Mouse (Mus musculus): ENCODE results near the gene Cd4. TPM values are rescaled to one million over a fixed set of nuclear protein-coding genes. Genes with fewer than 3 reads are reported as not detected.
"Not testable (repeated sequence)": the region's sequence is repeated elsewhere in the genome, so short reads cannot be mapped to it uniquely, and the experiment has no call there.

Cd4 gene
- total RNA-seq, 2 experiments from 2014 or later = 0.37 to 0.71 TPM

- no peak for ATAC-seq (ENCODE audit: poor library complexity, severe bottlenecking)
Measured at GRCm38 (mm10) chr6:124915942-124916694, 28.1 kb upstream of the Cd4 start.

- ATAC-seq (ENCODE audit: poor library complexity, severe bottlenecking) = no peak
Measured at GRCm38 (mm10) chr6:124915160-124915941, 27.3 kb upstream of the Cd4 start.

- ATAC-seq (ENCODE audit: poor library complexity, severe bottlenecking) = no peak
Measured at GRCm38 (mm10) chr6:124914511-124914910, 26.5 kb upstream of the Cd4 start.

- ATAC-seq (ENCODE audit: poor library complexity, severe bottlenecking) = no peak
Measured at GRCm38 (mm10) chr6:124913721-124914285, 25.8 kb upstream of the Cd4 start.

GRCm38 (mm10) chr6:124913214-124913613 lies 25.2 kb upstream of the Cd4 start:
- ATAC-seq (ENCODE audit: poor library complexity, severe bottlenecking) = 0 out of 2 replicates have a peak, but pooled peaks have one; percentile 15

- ATAC-seq (ENCODE audit: poor library complexity, severe bottlenecking) = peak; percentile 24; the same call in 1 of the 2 replicates
Measured at GRCm38 (mm10) chr6:124911533-124912218, 23.7 kb upstream of the Cd4 start, which contains the start of gene Lag3. TSS of gene Lag3 (minus strand) at chr6:124911705.

- peak; percentile 26; the same call in 1 of the 2 replicates for ATAC-seq (ENCODE audit: poor library complexity, severe bottlenecking)
Measured at GRCm38 (mm10) chr6:124910032-124910431, 22.0 kb upstream of the Cd4 start.

- no peak for ATAC-seq (ENCODE audit: poor library complexity, severe bottlenecking)
Measured at GRCm38 (mm10) chr6:124907767-124908166, 19.7 kb upstream of the Cd4 start.

- no peak for ATAC-seq (ENCODE audit: poor library complexity, severe bottlenecking)
Measured at GRCm38 (mm10) chr6:124904991-124905860, 17.2 kb upstream of the Cd4 start.

GRCm38 (mm10) chr6:124904161-124904981 lies 16.4 kb upstream of the Cd4 start:
- ATAC-seq (ENCODE audit: poor library complexity, severe bottlenecking) = peak; percentile 59

- peak; percentile 92 for ATAC-seq (ENCODE audit: poor library complexity, severe bottlenecking)
Measured at GRCm38 (mm10) chr6:124903580-124904151, 15.6 kb upstream of the Cd4 start.

GRCm38 (mm10) chr6:124901851-124902250 lies 13.8 kb upstream of the Cd4 start:
- ATAC-seq (ENCODE audit: poor library complexity, severe bottlenecking) = no peak

- ATAC-seq (ENCODE audit: poor library complexity, severe bottlenecking) = peak; percentile 64
Measured at GRCm38 (mm10) chr6:124900801-124901480, 12.9 kb upstream of the Cd4 start.

GRCm38 (mm10) chr6:124900056-124900800 lies 12.2 kb upstream of the Cd4 start:
- ATAC-seq (ENCODE audit: poor library complexity, severe bottlenecking) = no peak

GRCm38 (mm10) chr6:124898359-124898758 lies 10.3 kb upstream of the Cd4 start:
- peak; percentile 43; the same call in 1 of the 2 replicates for ATAC-seq (ENCODE audit: poor library complexity, severe bottlenecking)

GRCm38 (mm10) chr6:124894113-124894512 lies 6.1 kb upstream of the Cd4 start:
- not testable (repeated sequence) for ATAC-seq (ENCODE audit: poor library complexity, severe bottlenecking)

GRCm38 (mm10) chr6:124890997-124891396 lies 3.0 kb upstream of the Cd4 start:
- ATAC-seq (ENCODE audit: poor library complexity, severe bottlenecking) = no peak

Data from megakaryocyte, adult 5-6 weeks (primary cell).